Comparison of ENCODE assay signal across 8 mouse cellular contexts in genomic region chr1:133834309-133834708, GRCm38 (mm10). TPM values are rescaled to one million over a fixed set of nuclear protein-coding genes. Genes with fewer than 3 reads are reported as not detected.
DNase-seq lines count a peak whose midpoint lies in the region; ATAC-seq lines count a peak whose summit lies in the region.

No protein-coding gene starts in this region.

- peak; percentile 29; the same call in 1 of the 2 replicates for ATAC-seq in kidney, embryonic 15.5 days (replicated peaks; ENCODE audit: low FRiP score)
- ATAC-seq in stomach, embryonic 16.5 days (ENCODE audit: insufficient read depth, low FRiP score) = peak; percentile 61
- ATAC-seq in forebrain, embryonic 15.5 days (replicated peaks) = no peak

- H3K4me1 ChIP-seq in kidney, embryonic 15.5 days = peaks cover 15% of the 10 kb centered on the region
- H3K4me1 ChIP-seq in stomach, embryonic 16.5 days (ENCODE audit: control insufficient read depth, insufficient read depth, low read length) = peaks cover 17% of the 10 kb centered on the region
- no peaks in the 10 kb centered on the region; the same call in 1 of the 2 replicates for H3K4me1 ChIP-seq in forebrain, embryonic 15.5 days

- H3K4me3 ChIP-seq in kidney, embryonic 15.5 days (replicated peaks) = no peak overlapping the region
- no peak overlapping the region for H3K4me3 ChIP-seq in stomach, embryonic 16.5 days (replicated peaks; ENCODE audit: low read length)
- H3K4me3 ChIP-seq in forebrain, embryonic 15.5 days = no peak overlapping the region

- 0 out of 2 replicates have a peak, but pooled peaks cover 2% of the 10 kb centered on the region for H3K27me3 ChIP-seq in kidney, embryonic 15.5 days
- no peaks in the 10 kb centered on the region for H3K27me3 ChIP-seq in stomach, embryonic 16.5 days (ENCODE audit: control insufficient read depth, insufficient read depth, low read length)
- no peaks in the 10 kb centered on the region for H3K27me3 ChIP-seq in forebrain, embryonic 15.5 days

- H3K9ac ChIP-seq in kidney, embryonic 15.5 days = no peak overlapping the region
- H3K9ac ChIP-seq in stomach, embryonic 16.5 days (ENCODE audit: low read length) = no peak overlapping the region; the same call in 1 of the 2 replicates
- no peak overlapping the region for H3K9ac ChIP-seq in forebrain, embryonic 15.5 days (replicated peaks)

- H3K9me3 ChIP-seq in kidney, embryonic 15.5 days (replicated peaks) = no peaks in the 10 kb centered on the region
- no peaks in the 10 kb centered on the region for H3K9me3 ChIP-seq in stomach, embryonic 16.5 days (replicated peaks; ENCODE audit: control insufficient read depth, low read length)
- H3K9me3 ChIP-seq in forebrain, embryonic 15.5 days = no peaks in the 10 kb centered on the region

- DNase-seq in layer of hippocampus, postnatal 10 days (ENCODE audit: low spot score in 2 of 2) = peak; percentile 36 to 52
- DNase-seq in layer of hippocampus, adult 9-10 months (ENCODE audit: low spot score) = no peak
- DNase-seq in brain, adult 2 months (ENCODE audit: low read depth, low spot score) = peak; percentile 54
- no peak for DNase-seq in embryo, embryonic 9.5 days (ENCODE audit: extremely low spot score)
- no peak for DNase-seq in cerebellum, adult 11 months

- 0 out of 2 replicates have a peak overlapping the region, but pooled peaks have one; percentile 14 for H3K27ac ChIP-seq in kidney, embryonic 15.5 days
- H3K27ac ChIP-seq in stomach, embryonic 16.5 days (ENCODE audit: low read length) = peak overlapping the region; percentile 64
- H3K27ac ChIP-seq in forebrain, embryonic 15.5 days (replicated peaks) = no peak overlapping the region

- H3K36me3 ChIP-seq in kidney, embryonic 15.5 days = no peaks in the 10 kb centered on the region
- no peaks in the 10 kb centered on the region for H3K36me3 ChIP-seq in stomach, embryonic 16.5 days (ENCODE audit: control insufficient read depth, insufficient read depth, low read length)
- no peaks in the 10 kb centered on the region for H3K36me3 ChIP-seq in forebrain, embryonic 15.5 days

- H3K4me2 ChIP-seq in kidney, embryonic 15.5 days = no peak overlapping the region
- H3K4me2 ChIP-seq in stomach, embryonic 16.5 days (ENCODE audit: low read depth, low read length) = no peak overlapping the region
- no peak overlapping the region for H3K4me2 ChIP-seq in forebrain, embryonic 15.5 days (replicated peaks)

- 71% methylated on average over 6 of the region's 6 CpGs for WGBS in kidney, embryonic 15.5 days
- WGBS in stomach, embryonic 16.5 days = 49% methylated on average over 6 of the region's 6 CpGs
- 58% methylated on average over 6 of the region's 6 CpGs for WGBS in forebrain, embryonic 15.5 days

RNA-seq across cellular contexts. Expression of gene Atp2b4, which starts 33.5 kb away (rescaled TPM):
- 100 to 1,000 TPM; 102 to 107 TPM for total RNA-seq in layer of hippocampus, postnatal 10 days (2021)
- polyA plus RNA-seq in kidney, embryonic 15.5 days (2015; fragmentation: Nextera tagmentation; extraction: Ambion mirVana) = 7.2 and 8.5 TPM in 2 replicates
- 22.3 and 23.9 TPM in 2 replicates for polyA plus RNA-seq in stomach, embryonic 16.5 days (2015; fragmentation: Nextera tagmentation; extraction: Ambion mirVana)
- 8.6 and 10.4 TPM in 2 replicates for polyA plus RNA-seq in forebrain, embryonic 15.5 days (2015; fragmentation: Nextera tagmentation; extraction: Ambion mirVana)

Comparison
In these comparisons a context has a peak if more than half of its experiments do, and no peak if none do; other contexts are left out.
1. DNase-seq: peak in layer of hippocampus, postnatal 10 days (2 of 2) and brain, adult 2 months (single experiment); none in layer of hippocampus, adult 9-10 months (single experiment), embryo, embryonic 9.5 days (single experiment) and cerebellum, adult 11 months (single experiment).